Mouse (Mus musculus): ENCODE results near the gene Phactr1. TPM values are rescaled to one million over a fixed set of nuclear protein-coding genes. Genes with fewer than 3 reads are reported as not detected.

Phactr1 gene
- polyA plus RNA-seq, 1 experiment from 2014 or later: 8.1 TPM

DNA sequence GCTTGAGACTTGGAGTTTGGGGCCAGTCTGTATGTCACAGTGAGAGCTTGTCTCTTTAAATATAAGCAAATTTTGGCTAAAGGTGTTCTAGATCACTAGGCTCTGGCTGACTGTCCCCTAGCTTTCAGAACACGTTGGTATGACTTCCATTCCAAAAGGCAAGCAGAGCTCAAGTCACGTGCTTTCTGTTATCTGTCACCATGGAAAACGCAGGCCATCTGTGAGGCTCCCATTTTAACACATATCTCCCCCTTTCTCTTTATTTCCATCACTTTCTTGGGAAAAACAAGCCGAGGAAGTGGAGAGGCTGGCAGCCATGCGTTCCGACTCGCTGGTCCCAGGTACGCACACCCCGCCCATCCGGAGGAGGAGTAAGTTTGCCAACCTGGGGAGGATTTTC is 275.9 kb downstream of the Phactr1 start:
- Histone ChIP-seq H3K4me3 (replicated peaks; ENCODE audit: low read length) (no peak overlapping the region), H3K9me3 (replicated peaks; ENCODE audit: control insufficient read depth, low read length) (no peaks in the 10 kb centered on the region), H3K9ac (ENCODE audit: low read length) (no peak overlapping the region), H3K4me2 (ENCODE audit: low read depth, low read length) (no peak overlapping the region), H3K27me3 (ENCODE audit: control insufficient read depth, insufficient read depth, low read length) (no peaks in the 10 kb centered on the region), H3K4me1 (ENCODE audit: control insufficient read depth, insufficient read depth, low read length) (no peaks in the 10 kb centered on the region), H3K27ac (ENCODE audit: low read length) (no peak overlapping the region), H3K36me3 (ENCODE audit: control insufficient read depth, insufficient read depth, low read length) (no peaks in the 10 kb centered on the region)
- 70% methylated on average over 10 of the region's 10 CpGs for WGBS
- no peak for ATAC-seq (ENCODE audit: insufficient read depth, low FRiP score)

DNA sequence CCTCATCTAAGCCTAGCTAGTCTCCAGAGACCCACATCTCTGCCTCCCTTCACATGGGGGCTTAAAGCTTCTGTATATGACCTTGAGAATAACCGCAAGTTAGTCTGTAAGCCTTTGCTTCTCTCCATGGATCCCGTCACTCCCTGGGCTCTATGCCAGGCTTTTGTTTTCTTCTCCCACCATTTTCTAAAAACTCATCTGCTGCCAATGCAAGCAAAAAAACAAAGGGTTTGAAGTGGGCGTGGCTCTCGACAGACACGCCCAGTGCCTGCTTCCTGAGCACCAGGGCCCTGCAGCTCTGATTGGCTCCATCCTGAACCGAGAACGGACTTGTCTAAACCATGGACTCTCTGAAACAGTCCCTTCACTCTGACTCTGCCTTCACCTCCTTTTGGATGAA is 277.4 kb downstream of the Phactr1 start:
- Histone ChIP-seq H3K4me3 (replicated peaks; ENCODE audit: low read length) (no peak overlapping the region), H3K9ac (ENCODE audit: low read length) (no peak overlapping the region), H3K4me2 (ENCODE audit: low read depth, low read length) (no peak overlapping the region), H3K27ac (ENCODE audit: low read length) (no peak overlapping the region), H3K4me1 (ENCODE audit: control insufficient read depth, insufficient read depth, low read length) (no peaks in the 10 kb centered on the region), H3K9me3 (replicated peaks; ENCODE audit: control insufficient read depth, low read length) (no peaks in the 10 kb centered on the region), H3K36me3 (ENCODE audit: control insufficient read depth, insufficient read depth, low read length) (no peaks in the 10 kb centered on the region), H3K27me3 (ENCODE audit: control insufficient read depth, insufficient read depth, low read length) (no peaks in the 10 kb centered on the region)
- ATAC-seq (ENCODE audit: insufficient read depth, low FRiP score): no peak
- WGBS: 57% methylated on average over 7 of the region's 7 CpGs

DNA sequence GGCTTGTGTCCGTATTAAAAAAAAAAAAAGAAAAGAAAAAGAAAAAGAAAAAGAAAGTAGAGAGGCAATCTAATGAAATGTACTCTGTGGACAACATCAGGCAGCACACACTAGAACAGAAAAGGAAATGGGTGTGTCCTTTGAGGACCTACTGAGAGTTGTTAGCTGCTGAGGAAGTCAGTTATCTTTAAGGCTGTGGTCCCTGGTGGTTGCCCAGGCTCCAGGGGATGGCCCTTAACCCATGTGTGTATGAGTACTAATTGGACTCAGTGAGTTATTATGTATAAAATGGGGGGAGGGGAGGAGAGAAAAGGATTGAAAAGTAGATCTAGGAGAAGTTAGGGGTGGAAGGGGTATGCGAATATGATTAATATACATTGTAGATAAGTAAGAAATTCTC is 278.4 kb downstream of the Phactr1 start:
- Histone ChIP-seq H3K9me3 (replicated peaks; ENCODE audit: control insufficient read depth, low read length) (no peaks in the 10 kb centered on the region), H3K36me3 (ENCODE audit: control insufficient read depth, insufficient read depth, low read length) (no peaks in the 10 kb centered on the region), H3K4me3 (replicated peaks; ENCODE audit: low read length) (no peak overlapping the region), H3K4me1 (ENCODE audit: control insufficient read depth, insufficient read depth, low read length) (no peaks in the 10 kb centered on the region), H3K27me3 (ENCODE audit: control insufficient read depth, insufficient read depth, low read length) (no peaks in the 10 kb centered on the region), H3K9ac (ENCODE audit: low read length) (no peak overlapping the region), H3K27ac (ENCODE audit: low read length) (no peak overlapping the region), H3K4me2 (ENCODE audit: low read depth, low read length) (no peak overlapping the region)
- WGBS: 85% methylated on average over 2 of the region's 2 CpGs
- ATAC-seq (ENCODE audit: insufficient read depth, low FRiP score): no peak

DNA sequence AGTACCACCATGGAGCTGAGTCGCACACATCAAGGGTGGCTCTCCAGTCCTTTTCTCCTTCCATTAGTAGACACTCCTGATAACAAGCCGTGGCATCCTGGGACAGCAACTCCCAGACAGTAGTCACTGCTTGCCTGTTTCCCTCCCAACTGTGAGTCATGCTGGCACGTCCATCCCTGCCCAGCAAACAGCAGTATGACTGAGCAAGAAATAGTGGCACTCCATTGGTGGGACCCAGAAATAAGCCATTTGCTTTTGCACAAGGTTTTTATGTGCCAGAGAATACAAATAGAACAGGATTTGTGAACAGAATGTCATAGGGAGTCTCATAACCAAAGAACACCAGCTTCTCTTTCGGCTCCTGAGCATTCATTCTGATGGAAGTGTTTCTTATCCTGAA is 281.1 kb downstream of the Phactr1 start:
- 90% methylated on average over 4 of the region's 4 CpGs for WGBS

DNA sequence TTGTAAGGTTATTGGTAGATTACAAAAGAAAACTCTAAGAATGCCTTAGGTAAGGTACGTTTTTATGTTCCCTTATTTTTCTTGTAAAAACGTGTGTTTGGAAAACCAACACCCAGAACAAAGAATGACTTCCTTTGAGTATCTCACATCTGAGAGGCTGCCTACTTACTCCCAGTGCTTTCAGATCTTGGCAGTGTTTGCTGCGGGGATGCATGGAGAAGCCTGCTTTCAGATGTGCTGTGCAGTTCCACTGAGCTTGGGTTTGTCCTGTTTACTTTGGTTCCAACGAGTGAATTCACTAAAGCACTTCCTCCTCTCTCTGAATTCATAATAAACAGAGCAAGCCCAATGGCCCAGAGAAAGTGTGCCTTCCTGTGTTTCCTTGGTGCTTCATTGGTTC is 288.1 kb downstream of the Phactr1 start:
- WGBS: 53% methylated on average over 4 of the region's 4 CpGs
- Histone ChIP-seq H3K4me2 (ENCODE audit: low read depth, low read length) (no peak overlapping the region), H3K27me3 (ENCODE audit: control insufficient read depth, insufficient read depth, low read length) (no peaks in the 10 kb centered on the region), H3K36me3 (ENCODE audit: control insufficient read depth, insufficient read depth, low read length) (no peaks in the 10 kb centered on the region), H3K4me1 (ENCODE audit: control insufficient read depth, insufficient read depth, low read length) (no peaks in the 10 kb centered on the region), H3K9me3 (replicated peaks; ENCODE audit: control insufficient read depth, low read length) (no peaks in the 10 kb centered on the region), H3K4me3 (replicated peaks; ENCODE audit: low read length) (no peak overlapping the region), H3K9ac (ENCODE audit: low read length) (no peak overlapping the region), H3K27ac (ENCODE audit: low read length) (no peak overlapping the region)
- ATAC-seq (ENCODE audit: insufficient read depth, low FRiP score): no peak

More for the DNA sequence above, 281.1 kb downstream of the Phactr1 start:
- Histone ChIP-seq H3K36me3 (ENCODE audit: control insufficient read depth, insufficient read depth, low read length) (no peaks in the 10 kb centered on the region), H3K27ac (ENCODE audit: low read length) (no peak overlapping the region), H3K4me1 (ENCODE audit: control insufficient read depth, insufficient read depth, low read length) (no peaks in the 10 kb centered on the region), H3K9ac (ENCODE audit: low read length) (no peak overlapping the region), H3K27me3 (ENCODE audit: control insufficient read depth, insufficient read depth, low read length) (no peaks in the 10 kb centered on the region), H3K4me3 (replicated peaks; ENCODE audit: low read length) (no peak overlapping the region), H3K4me2 (ENCODE audit: low read depth, low read length) (no peak overlapping the region), H3K9me3 (replicated peaks; ENCODE audit: control insufficient read depth, low read length) (no peaks in the 10 kb centered on the region)
- ATAC-seq (ENCODE audit: insufficient read depth, low FRiP score): no peak

DNA sequence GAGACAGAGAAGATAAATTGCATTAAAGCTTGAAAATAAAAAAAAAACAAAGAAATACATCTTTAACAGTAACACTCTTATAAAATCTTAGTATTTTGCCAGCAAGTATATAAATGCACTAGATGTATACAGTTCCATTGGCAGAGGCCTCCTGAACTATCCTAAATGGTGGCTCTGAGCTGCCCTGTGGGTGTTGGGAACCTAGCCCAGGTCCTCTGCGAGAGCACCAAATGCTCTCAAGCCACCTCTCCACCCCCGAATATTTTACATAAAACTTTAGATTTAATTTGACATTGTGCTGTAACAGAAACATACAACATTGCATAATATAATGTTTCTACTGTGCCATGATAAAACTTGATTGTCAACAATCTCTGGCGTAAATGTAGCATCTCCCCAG is 293.1 kb downstream of the Phactr1 start:
- no peak overlapping the region for H3K4me3 ChIP-seq (replicated peaks; ENCODE audit: low read length)
- no peaks in the 10 kb centered on the region for H3K36me3 ChIP-seq (ENCODE audit: control insufficient read depth, insufficient read depth, low read length)
- 82% methylated on average over 3 of the region's 3 CpGs for WGBS
- no peak overlapping the region for H3K9ac ChIP-seq (ENCODE audit: low read length)
- H3K27me3 ChIP-seq (ENCODE audit: control insufficient read depth, insufficient read depth, low read length): no peaks in the 10 kb centered on the region
- no peak for ATAC-seq (ENCODE audit: insufficient read depth, low FRiP score)
- no peak overlapping the region for H3K4me2 ChIP-seq (ENCODE audit: low read depth, low read length)
- no peaks in the 10 kb centered on the region for H3K4me1 ChIP-seq (ENCODE audit: control insufficient read depth, insufficient read depth, low read length)
- no peak overlapping the region for H3K27ac ChIP-seq (ENCODE audit: low read length)
- H3K9me3 ChIP-seq (replicated peaks; ENCODE audit: control insufficient read depth, low read length): no peaks in the 10 kb centered on the region

DNA sequence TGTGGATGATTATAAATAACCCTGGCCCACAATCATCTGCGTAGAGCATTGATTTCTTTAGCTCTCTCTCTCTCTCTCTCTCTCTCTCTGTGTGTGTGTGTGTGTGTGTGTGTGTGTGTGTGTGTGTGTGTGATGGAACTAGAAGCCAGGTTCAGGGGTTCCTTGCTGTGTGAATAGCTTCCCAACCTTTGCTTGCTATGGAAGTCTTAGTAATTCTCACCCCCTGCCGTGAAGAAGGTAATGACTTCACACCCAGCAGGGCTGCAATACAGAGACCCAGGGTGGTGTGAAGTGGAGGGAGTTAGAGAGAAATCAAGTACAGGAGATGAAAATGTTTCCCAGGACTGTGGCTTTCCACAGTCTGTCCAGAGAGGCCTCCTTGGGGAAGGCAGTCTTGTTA is 293.5 kb downstream of the Phactr1 start:
- no peak overlapping the region for H3K27ac ChIP-seq (ENCODE audit: low read length)
- no peak overlapping the region for H3K4me2 ChIP-seq (ENCODE audit: low read depth, low read length)
- WGBS: 75% methylated on average over 2 of the region's 2 CpGs
- no peaks in the 10 kb centered on the region for H3K9me3 ChIP-seq (replicated peaks; ENCODE audit: control insufficient read depth, low read length)
- no peaks in the 10 kb centered on the region for H3K36me3 ChIP-seq (ENCODE audit: control insufficient read depth, insufficient read depth, low read length)
- no peaks in the 10 kb centered on the region for H3K27me3 ChIP-seq (ENCODE audit: control insufficient read depth, insufficient read depth, low read length)
- H3K9ac ChIP-seq (ENCODE audit: low read length): no peak overlapping the region
- H3K4me3 ChIP-seq (replicated peaks; ENCODE audit: low read length): no peak overlapping the region
- no peak for ATAC-seq (ENCODE audit: insufficient read depth, low FRiP score)
- no peaks in the 10 kb centered on the region for H3K4me1 ChIP-seq (ENCODE audit: control insufficient read depth, insufficient read depth, low read length)

DNA sequence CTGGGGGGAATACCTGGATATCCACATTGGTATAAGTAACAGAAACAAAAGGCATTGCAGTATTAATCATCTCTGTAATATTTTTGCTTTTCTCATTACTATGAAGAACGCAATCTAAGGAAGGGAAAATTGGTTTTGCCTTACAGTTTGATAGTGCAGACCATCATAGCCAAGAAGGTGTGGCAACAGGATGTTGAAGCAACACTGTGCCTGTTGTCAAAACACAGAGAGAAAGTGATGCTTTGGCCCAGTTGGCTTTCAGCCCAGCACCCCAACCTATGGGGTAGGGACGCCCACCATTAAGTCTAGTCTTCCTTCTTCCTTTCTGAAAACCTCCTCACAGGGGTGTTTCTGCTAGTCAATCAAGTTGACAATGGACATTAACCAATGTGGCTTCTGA is 294.1 kb downstream of the Phactr1 start:
- Histone ChIP-seq H3K4me2 (ENCODE audit: low read depth, low read length) (no peak overlapping the region), H3K27ac (ENCODE audit: low read length) (no peak overlapping the region), H3K27me3 (ENCODE audit: control insufficient read depth, insufficient read depth, low read length) (no peaks in the 10 kb centered on the region), H3K9me3 (replicated peaks; ENCODE audit: control insufficient read depth, low read length) (no peaks in the 10 kb centered on the region), H3K4me1 (ENCODE audit: control insufficient read depth, insufficient read depth, low read length) (no peaks in the 10 kb centered on the region), H3K4me3 (replicated peaks; ENCODE audit: low read length) (no peak overlapping the region), H3K9ac (ENCODE audit: low read length) (no peak overlapping the region), H3K36me3 (ENCODE audit: control insufficient read depth, insufficient read depth, low read length) (no peaks in the 10 kb centered on the region)
- WGBS: 83% methylated on average over 2 of the region's 2 CpGs
- ATAC-seq (ENCODE audit: insufficient read depth, low FRiP score): no peak

DNA sequence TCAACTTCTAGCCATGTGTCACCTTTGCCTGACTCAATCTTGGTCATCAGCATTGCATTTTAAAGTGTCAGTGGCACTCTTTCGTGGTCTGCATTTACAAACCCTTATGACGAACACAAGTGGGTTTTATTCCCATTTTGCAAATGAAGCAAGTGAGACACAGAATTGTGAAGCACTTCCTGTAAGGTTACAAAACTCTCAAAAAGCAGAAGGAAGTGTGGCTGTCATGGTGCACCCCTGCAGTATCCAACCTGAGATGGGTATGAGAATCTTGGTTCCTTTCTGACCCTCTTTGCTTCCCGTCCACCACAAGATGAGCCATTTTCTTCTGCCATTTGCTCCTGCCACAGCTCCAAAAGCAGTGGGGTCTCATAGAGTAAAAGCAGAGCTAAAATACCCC is 295.7 kb downstream of the Phactr1 start:
- Histone ChIP-seq H3K9me3 (replicated peaks; ENCODE audit: control insufficient read depth, low read length) (no peaks in the 10 kb centered on the region), H3K27me3 (ENCODE audit: control insufficient read depth, insufficient read depth, low read length) (no peaks in the 10 kb centered on the region), H3K27ac (ENCODE audit: low read length) (no peak overlapping the region), H3K9ac (ENCODE audit: low read length) (no peak overlapping the region), H3K36me3 (ENCODE audit: control insufficient read depth, insufficient read depth, low read length) (no peaks in the 10 kb centered on the region), H3K4me1 (ENCODE audit: control insufficient read depth, insufficient read depth, low read length) (no peaks in the 10 kb centered on the region), H3K4me3 (replicated peaks; ENCODE audit: low read length) (no peak overlapping the region), H3K4me2 (ENCODE audit: low read depth, low read length) (no peak overlapping the region)
- WGBS: 90% methylated on average over 3 of the region's 3 CpGs
- no peak for ATAC-seq (ENCODE audit: insufficient read depth, low FRiP score)

DNA sequence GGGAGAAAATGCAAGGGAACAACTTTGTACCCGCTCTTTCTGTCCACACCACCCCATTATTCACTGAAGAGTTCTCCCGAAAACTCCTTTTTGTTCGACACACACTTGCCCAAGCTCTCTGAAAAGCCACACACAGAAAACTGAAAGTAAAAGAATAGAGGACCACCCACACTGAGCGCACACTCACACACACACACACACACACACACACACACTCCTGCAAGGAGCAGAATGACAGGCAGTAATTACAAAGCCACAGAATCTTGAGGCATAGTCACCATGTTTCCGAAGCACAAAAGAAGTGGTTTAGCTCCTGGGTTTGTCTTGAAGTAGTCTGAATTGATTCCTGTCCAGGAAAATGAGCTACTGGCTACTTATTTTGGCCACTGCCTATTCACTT is 296.5 kb downstream of the Phactr1 start:
- no peaks in the 10 kb centered on the region for H3K4me1 ChIP-seq (ENCODE audit: control insufficient read depth, insufficient read depth, low read length)
- no peaks in the 10 kb centered on the region for H3K9me3 ChIP-seq (replicated peaks; ENCODE audit: control insufficient read depth, low read length)
- H3K9ac ChIP-seq (ENCODE audit: low read length): no peak overlapping the region
- H3K27ac ChIP-seq (ENCODE audit: low read length): no peak overlapping the region
- WGBS: 68% methylated on average over 5 of the region's 5 CpGs
- H3K36me3 ChIP-seq (ENCODE audit: control insufficient read depth, insufficient read depth, low read length): no peaks in the 10 kb centered on the region
- no peaks in the 10 kb centered on the region for H3K27me3 ChIP-seq (ENCODE audit: control insufficient read depth, insufficient read depth, low read length)
- H3K4me2 ChIP-seq (ENCODE audit: low read depth, low read length): no peak overlapping the region
- no peak for ATAC-seq (ENCODE audit: insufficient read depth, low FRiP score)
- no peak overlapping the region for H3K4me3 ChIP-seq (replicated peaks; ENCODE audit: low read length)

Data from stomach, embryonic 16.5 days (tissue).